Mouse (Mus musculus) intestine, embryonic 16.5 days (tissue): ENCODE results near the gene Gabrr3. TPM values are rescaled to one million over a fixed set of nuclear protein-coding genes. Genes with fewer than 3 reads are reported as not detected.

ENCODE experiments used
- ATAC-seq: fragments of 200-750 bp; cut with Nextera tagmentation; 2 replicates; pipeline ENCODE4 v1.8.0; 2017; ENCODE audit warnings: moderate TSS enrichment, moderate library complexity
- H3K27ac ChIP-seq: fragments of 300-500 bp; sonication (generic); 2 replicates; pipeline ENCODE4 v1.5.1; 2014; ENCODE audit warnings: mild to moderate bottlenecking, low read length
- H3K27me3 ChIP-seq: fragments of 300-500 bp; sonication (generic); replicated peaks from 2 replicates; pipeline ENCODE4 v1.6.1; 2014; ENCODE audit warnings: low read length, control low read depth, mixed read lengths; ENCODE audit not compliant: control insufficient read depth, insufficient read depth
- H3K36me3 ChIP-seq: fragments of 300-500 bp; sonication (generic); 2 replicates; pipeline ENCODE4 v1.6.1; 2014; ENCODE audit warnings: low read length, control low read depth; ENCODE audit not compliant: control insufficient read depth, insufficient read depth
- H3K4me1 ChIP-seq: fragments of 300-500 bp; sonication (generic); 2 replicates; pipeline ENCODE4 v1.6.1; 2014; ENCODE audit warnings: low read length, control low read depth, mixed read lengths; ENCODE audit not compliant: control insufficient read depth, insufficient read depth
- H3K4me2 ChIP-seq: fragments of 300-500 bp; sonication (generic); 2 replicates; pipeline ENCODE4 v1.6.1; 2014; ENCODE audit warnings: low read depth, low read length, control low read depth
- H3K4me3 ChIP-seq: fragments of 300-500 bp; sonication (generic); 2 replicates; pipeline ENCODE4 v1.5.1; 2014; ENCODE audit warnings: mild to moderate bottlenecking, low read length
- H3K9ac ChIP-seq: fragments of 300-500 bp; sonication (generic); 2 replicates; pipeline ENCODE4 v1.6.1; 2014; ENCODE audit warnings: low read depth, low read length
- H3K9me3 ChIP-seq: fragments of 300-500 bp; sonication (generic); 2 replicates; pipeline ENCODE4 v1.6.1; 2016; ENCODE audit warnings: low read length, control low read depth; ENCODE audit not compliant: control insufficient read depth
- WGBS: fragments of 180-500 bp; shearing (Covaris S2); extraction: QIAGEN DNeasy Blood & Tissue Kit; methylation state at CpG from one replicate; pipeline ENCODE4 v1.1.7; 2014; 5-methylcytosine and 5-hydroxymethylcytosine counted together
- polyA plus RNA-seq: library from polyadenylated mRNA; unstranded; fragments of >200 nt; fragmentation: Nextera tagmentation; extraction: Ambion mirVana; gene quantifications from 2 replicates; pipeline ENCODE4 v1.2.1, GENCODE M21; 2015

Gabrr3 gene
- polyA plus RNA-seq, 1 experiment from 2014 or later: not detected

DNA sequence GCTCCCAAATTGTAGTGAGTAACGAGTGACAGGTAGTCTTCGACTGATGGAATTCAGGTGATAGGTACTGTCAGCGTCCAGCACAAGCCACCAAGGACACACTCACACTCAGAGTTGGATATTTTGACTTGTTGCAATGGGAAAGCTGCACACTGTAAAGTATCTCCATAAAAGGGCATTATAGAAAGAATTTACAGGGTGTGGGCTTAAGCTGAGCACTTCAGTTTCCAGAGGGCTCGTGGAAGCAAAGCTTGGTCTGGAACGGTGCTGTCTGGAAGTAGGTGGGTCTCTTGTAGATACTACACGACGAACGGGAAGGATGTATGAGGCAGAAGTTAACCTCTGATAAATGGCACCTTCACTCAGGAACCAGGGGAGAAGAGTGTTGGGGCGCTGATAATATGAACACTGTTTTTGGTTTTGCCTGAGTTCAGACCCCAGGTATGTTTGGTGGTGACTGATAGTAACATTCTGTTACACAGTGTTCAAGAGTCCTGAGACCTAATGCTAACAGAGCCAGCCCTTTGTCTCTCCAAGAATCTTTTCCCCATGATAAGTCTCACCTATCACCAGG, 80.9 kb downstream of the Gabrr3 start:
- no peak overlapping the region for H3K4me3 ChIP-seq
- no peak overlapping the region for H3K27ac ChIP-seq
- no peaks in the 10 kb centered on the region for H3K9me3 ChIP-seq
- no peak for ATAC-seq
- peaks cover 9% of the 10 kb centered on the region; the same call in 1 of the 2 replicates for H3K36me3 ChIP-seq
- H3K4me2 ChIP-seq: no peak overlapping the region
- no peaks in the 10 kb centered on the region for H3K27me3 ChIP-seq
- H3K4me1 ChIP-seq: no peaks in the 10 kb centered on the region
- WGBS: 82% methylated on average over 9 of the region's 9 CpGs
- H3K9ac ChIP-seq: no peak overlapping the region

- no peak overlapping the region for H3K27ac ChIP-seq
- H3K36me3 ChIP-seq: peaks cover 8% of the 10 kb centered on the region; the same call in 1 of the 2 replicates
- H3K4me3 ChIP-seq: no peak overlapping the region
Observed at GRCm38 (mm10) chr16:59493199-59493598, 86.1 kb downstream of the Gabrr3 start.

DNA sequence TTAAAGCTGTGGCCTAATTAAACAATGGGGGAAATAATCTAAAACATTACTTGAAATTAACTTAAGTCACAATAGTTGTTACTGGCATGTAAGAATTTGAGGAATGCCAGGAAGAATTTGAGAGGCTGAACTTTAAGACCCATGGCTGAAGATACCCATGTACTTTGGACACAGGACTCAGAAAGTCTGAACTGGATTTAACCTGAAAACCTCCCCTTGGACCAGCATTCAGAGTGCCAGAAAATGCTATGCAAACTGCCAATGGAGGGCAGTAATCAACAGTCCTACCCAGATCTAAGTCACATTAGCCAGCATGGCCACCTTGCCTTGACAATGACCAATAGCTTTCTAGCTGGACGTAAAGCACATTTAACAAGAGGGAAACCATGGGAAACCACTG, 90.8 kb downstream of the Gabrr3 start:
- H3K27me3 ChIP-seq: no peaks in the 10 kb centered on the region
- no peaks in the 10 kb centered on the region for H3K4me1 ChIP-seq
- H3K27ac ChIP-seq: no peak overlapping the region
- no peak for ATAC-seq
- H3K4me3 ChIP-seq: no peak overlapping the region
- H3K36me3 ChIP-seq: 0 out of 2 replicates have a peak, but pooled peaks cover 5% of the 10 kb centered on the region
- no peak overlapping the region for H3K4me2 ChIP-seq
- WGBS: 85% methylated on average over 1 of the region's 1 CpGs
- H3K9me3 ChIP-seq: no peaks in the 10 kb centered on the region
- H3K9ac ChIP-seq: no peak overlapping the region

More at GRCm38 (mm10) chr16:59493199-59493598, 86.1 kb downstream of the Gabrr3 start:
- H3K27me3 ChIP-seq: no peaks in the 10 kb centered on the region
- 87% methylated on average over 14 of the region's 14 CpGs for WGBS
- no peaks in the 10 kb centered on the region for H3K9me3 ChIP-seq
- H3K4me2 ChIP-seq: no peak overlapping the region
- H3K9ac ChIP-seq: no peak overlapping the region
- no peaks in the 10 kb centered on the region for H3K4me1 ChIP-seq
- no peak for ATAC-seq

- no peak for ATAC-seq
- H3K36me3 ChIP-seq: 0 out of 2 replicates have a peak, but pooled peaks cover 3% of the 10 kb centered on the region
Observed at GRCm38 (mm10) chr16:59499180-59499579, 92.0 kb downstream of the Gabrr3 start.

DNA sequence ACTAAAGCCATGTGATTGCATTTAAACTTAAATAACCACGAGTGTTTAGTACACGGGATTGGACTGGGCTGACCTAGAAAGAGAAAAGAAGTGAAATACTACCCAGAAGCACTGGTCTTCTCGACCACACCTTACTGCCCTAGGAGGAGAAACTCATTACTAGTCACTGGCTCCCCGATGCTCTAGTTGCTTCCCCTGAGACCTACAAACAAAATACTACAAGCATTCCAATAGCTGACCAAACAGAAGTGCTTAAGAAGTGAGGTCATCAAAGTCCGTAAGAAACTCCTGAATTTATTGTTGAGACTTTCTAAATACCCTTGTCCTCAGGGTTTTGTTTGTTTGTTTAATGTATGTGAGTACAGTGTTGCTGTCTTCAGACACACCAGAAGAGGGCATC, 102.7 kb downstream of the Gabrr3 start:
- no peak for ATAC-seq
- 88% methylated on average over 5 of the region's 5 CpGs for WGBS
- Histone ChIP-seq H3K27me3 (no peaks in the 10 kb centered on the region), H3K9ac (no peak overlapping the region), H3K4me1 (no peaks in the 10 kb centered on the region), H3K4me3 (no peak overlapping the region), H3K9me3 (no peaks in the 10 kb centered on the region), H3K4me2 (no peak overlapping the region), H3K27ac (no peak overlapping the region), H3K36me3 (0 out of 2 replicates have a peak, but pooled peaks cover 2% of the 10 kb centered on the region)

More at GRCm38 (mm10) chr16:59499180-59499579, 92.0 kb downstream of the Gabrr3 start:
- H3K4me1 ChIP-seq: no peaks in the 10 kb centered on the region
- no peaks in the 10 kb centered on the region for H3K27me3 ChIP-seq
- H3K9ac ChIP-seq: no peak overlapping the region
- no peak overlapping the region for H3K27ac ChIP-seq
- H3K4me3 ChIP-seq: no peak overlapping the region
- 91% methylated on average over 3 of the region's 3 CpGs for WGBS
- H3K4me2 ChIP-seq: no peak overlapping the region
- H3K9me3 ChIP-seq: no peaks in the 10 kb centered on the region

Other genes starting within 250 kb of the Gabrr3 start
- not detected in 2 replicates for gene Olfr196, start 236.9 kb upstream of the Gabrr3 start, polyA plus RNA-seq
- not detected in 2 replicates for gene Olfr198, start 203.8 kb upstream of the Gabrr3 start, polyA plus RNA-seq
- gene Olfr199, start 187.6 kb upstream of the Gabrr3 start, polyA plus RNA-seq: not detected in 2 replicates
- not detected in 2 replicates for gene Olfr201, start 134.7 kb upstream of the Gabrr3 start, polyA plus RNA-seq
- gene Olfr202, start 120.5 kb upstream of the Gabrr3 start, polyA plus RNA-seq: not detected in 2 replicates
- not detected in 2 replicates for gene Olfr203, start 108.5 kb upstream of the Gabrr3 start, polyA plus RNA-seq
- not detected in 2 replicates for gene Olfr204, start 89.1 kb upstream of the Gabrr3 start, polyA plus RNA-seq
- gene Olfr205, start 76.2 kb upstream of the Gabrr3 start, polyA plus RNA-seq: not detected in 2 replicates
- not detected in 2 replicates for gene Olfr206, start 58.1 kb upstream of the Gabrr3 start, polyA plus RNA-seq
- gene Olfr209, start 43.3 kb upstream of the Gabrr3 start, polyA plus RNA-seq: not detected in 2 replicates
- 32.3 and 34.1 TPM in 2 replicates for gene Riox2, start 64.4 kb downstream of the Gabrr3 start, polyA plus RNA-seq
- 4.4 and 5.0 TPM in 2 replicates for gene Crybg3, start 193.6 kb downstream of the Gabrr3 start, polyA plus RNA-seq
- gene Arl6, start 232.1 kb downstream of the Gabrr3 start, polyA plus RNA-seq: 14.3 and 15.4 TPM in 2 replicates